Mouse (Mus musculus) bone marrow macrophage, adult 2 months (primary cell): ENCODE results near the gene Sdccag8.

Experiments used
- CTCF ChIP-seq: IDR thresholded peaks from 2 replicates; pipeline ENCODE4 v1.5.1; 2012; ENCODE audit warnings: low read depth, mild to moderate bottlenecking, low read length, moderate library complexity
- POLR2A ChIP-seq: IDR thresholded peaks from 2 replicates; pipeline ENCODE4 v1.6.1; 2012; ENCODE audit warnings: mild to moderate bottlenecking, low read depth, low read length, borderline replicate concordance

DNA sequence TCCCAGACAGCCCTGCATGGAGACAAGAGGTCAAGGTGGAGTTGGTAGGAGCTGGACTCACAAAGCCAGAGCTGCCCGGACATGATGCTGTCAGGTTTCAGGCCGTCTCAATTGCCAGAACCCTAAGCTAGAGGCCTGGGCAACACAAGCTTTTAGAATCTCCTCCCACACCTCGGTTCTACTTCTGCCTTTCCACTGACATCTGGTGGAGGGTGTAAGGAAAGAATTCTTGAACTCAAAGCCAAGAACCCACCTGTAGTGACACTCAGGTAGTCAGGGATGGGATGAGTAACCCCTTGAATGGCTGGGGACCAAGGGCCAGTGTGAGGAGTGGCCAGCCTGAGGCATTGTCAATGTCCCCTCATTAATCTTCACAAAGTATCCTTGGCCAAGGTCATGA lies 208.3 kb downstream of the Sdccag8 start:
- no peak for TF ChIP-seq POLR2A
- TF ChIP-seq CTCF: no peak
